Mouse (Mus musculus) heart, adult 2 months (tissue): ENCODE data around the gene Atp6v1g1.

ENCODE experiments used
- CTCF ChIP-seq: fragments of 200-600 bp; IDR thresholded peaks from 2 replicates; pipeline ENCODE4 v1.8.1; 2022; ENCODE audit warnings: antibody characterized with exemption, mild to moderate bottlenecking, moderate library complexity
- EP300 ChIP-seq: fragments of 200-500 bp; IDR thresholded peaks from 2 replicates; pipeline ENCODE4 v1.6.1; 2011; ENCODE audit warnings: low read depth, low read length, control low read depth; ENCODE audit not compliant: insufficient read depth
- POLR2A ChIP-seq: fragments of 200-500 bp; IDR thresholded peaks from 2 replicates; pipeline ENCODE4 v1.6.1; 2011; ENCODE audit warnings: mild to moderate bottlenecking, low read depth, low read length, control low read depth; ENCODE audit not compliant: insufficient read depth

GRCm38 (mm10) chr4:63521813-63522419 is 22.7 kb upstream of the Atp6v1g1 start:
- no peak for TF ChIP-seq CTCF
- no peak for TF ChIP-seq POLR2A
- no peak for TF ChIP-seq EP300
